ENCODE assay signal across 7 mouse cellular contexts in genomic region chr11:73030821-73031498, GRCm38 (mm10). TPM values are rescaled to one million over a fixed set of nuclear protein-coding genes. Genes with fewer than 3 reads are reported as not detected.
DNase-seq lines count a peak whose midpoint lies in the region; ATAC-seq lines count a peak whose summit lies in the region.

No protein-coding gene starts in this region.

- H3K27me3 ChIP-seq in embryonic facial prominence, embryonic 13.5 days, result no peaks in the 10 kb centered on the region
- no peaks in the 10 kb centered on the region for H3K27me3 ChIP-seq in midbrain, embryonic 11.5 days (ENCODE audit: control insufficient read depth, insufficient read depth, low read length)

- peak overlapping the region; percentile 70 for H3K27ac ChIP-seq in embryonic facial prominence, embryonic 13.5 days
- peak overlapping the region; percentile 21; the same call in 1 of the 2 replicates for H3K27ac ChIP-seq in midbrain, embryonic 11.5 days (ENCODE audit: low read depth, low read length)

- H3K9ac ChIP-seq in embryonic facial prominence, embryonic 13.5 days, result peak overlapping the region; percentile 69
- H3K9ac ChIP-seq in midbrain, embryonic 11.5 days (ENCODE audit: low read length), result peak overlapping the region; percentile 62

- intact Hi-C loops in left cerebral cortex, postnatal 4 days (cut with DNase I), result no loop called here

- H3K9me3 ChIP-seq in embryonic facial prominence, embryonic 13.5 days, result no peaks in the 10 kb centered on the region
- no peaks in the 10 kb centered on the region for H3K9me3 ChIP-seq in midbrain, embryonic 11.5 days (ENCODE audit: control insufficient read depth, low read length)

- peak overlapping the region; percentile 40 for H3K4me3 ChIP-seq in embryonic facial prominence, embryonic 13.5 days
- H3K4me3 ChIP-seq in midbrain, embryonic 11.5 days (ENCODE audit: low read depth, low read length), result peak overlapping the region; percentile 17

- ATAC-seq in embryonic facial prominence, embryonic 13.5 days (ENCODE audit: insufficient number of reproducible peaks, insufficient read depth, low FRiP score, low TSS enrichment, low read depth), result peak; percentile 87
- peak; percentile 94 for ATAC-seq in midbrain, embryonic 11.5 days (ENCODE audit: low FRiP score)

- H3K4me1 ChIP-seq in embryonic facial prominence, embryonic 13.5 days, result peaks cover 8% of the 10 kb centered on the region; the same call in 1 of the 2 replicates
- H3K4me1 ChIP-seq in midbrain, embryonic 11.5 days (ENCODE audit: control insufficient read depth, insufficient read depth, low read length), result peaks cover 7% of the 10 kb centered on the region; the same call in 1 of the 2 replicates

- H3K36me3 ChIP-seq in embryonic facial prominence, embryonic 13.5 days, result 0 out of 2 replicates have a peak, but pooled peaks cover 6% of the 10 kb centered on the region
- H3K36me3 ChIP-seq in midbrain, embryonic 11.5 days (ENCODE audit: control insufficient read depth, insufficient read depth, low read length), result no peaks in the 10 kb centered on the region

- peak overlapping the region; percentile 72 for H3K4me2 ChIP-seq in embryonic facial prominence, embryonic 13.5 days
- H3K4me2 ChIP-seq in midbrain, embryonic 11.5 days, result peak overlapping the region; percentile 42

- WGBS in embryonic facial prominence, embryonic 13.5 days, result 24% methylated on average over 20 of the region's 20 CpGs
- 25% methylated on average over 20 of the region's 20 CpGs for WGBS in midbrain, embryonic 11.5 days

- DNase-seq in brain, adult 2 months (ENCODE audit: low read depth, low spot score), result peak; percentile 97
- DNase-seq in heart, adult 18-20 months, result peak; percentile 92 to 95
- DNase-seq in kidney, adult 18-20 months, result peak; percentile 88
- peak; percentile 89 for DNase-seq in left cerebral cortex, postnatal 4 days
- DNase-seq in midbrain, embryonic 11.5 days (ENCODE audit: low spot score, missing footprints), result peak; percentile 95
- DNase-seq in right cerebral cortex, postnatal 36 days (ENCODE audit: low spot score in 2 of 2), result peak; percentile 89 to 95

RNA-seq across cellular contexts. Expression of gene Camkk1, which starts 12.2 kb away (rescaled TPM):
- 8.4 and 8.6 TPM in 2 replicates for polyA plus RNA-seq in embryonic facial prominence, embryonic 13.5 days (2015; fragmentation: Nextera tagmentation; extraction: Ambion mirVana)
- total RNA-seq in heart, adult 18-20 months (2021), result under 1 TPM; 0.90 to 0.92 TPM
- 10 to 100 TPM; 28.7 to 30.5 TPM for total RNA-seq in left cerebral cortex, postnatal 4 days (2021)
- 3.7 and 4.2 TPM in 2 replicates for polyA plus RNA-seq in midbrain, embryonic 11.5 days (2014; fragmentation: Nextera tagmentation; extraction: Ambion mirVana)

RNA-seq across cellular contexts. Expression of gene Ncbp3, which starts 16.6 kb away (rescaled TPM):
- 14.4 and 14.5 TPM in 2 replicates for polyA plus RNA-seq in embryonic facial prominence, embryonic 13.5 days (2015; fragmentation: Nextera tagmentation; extraction: Ambion mirVana)
- 1 to 10 TPM; 5.6 to 6.2 TPM for total RNA-seq in heart, adult 18-20 months (2021)
- total RNA-seq in left cerebral cortex, postnatal 4 days (2021), result 10 to 100 TPM; 10.4 to 10.7 TPM
- 10.8 and 11.0 TPM in 2 replicates for polyA plus RNA-seq in midbrain, embryonic 11.5 days (2014; fragmentation: Nextera tagmentation; extraction: Ambion mirVana)

RNA-seq across cellular contexts. Expression of gene P2rx1, which starts 32.1 kb away (rescaled TPM):
- 0.96 and 1.0 TPM in 2 replicates for polyA plus RNA-seq in embryonic facial prominence, embryonic 13.5 days (2015; fragmentation: Nextera tagmentation; extraction: Ambion mirVana)
- total RNA-seq in heart, adult 18-20 months (2021), result under 1 TPM; 0.25 to 0.28 TPM
- total RNA-seq in left cerebral cortex, postnatal 4 days (2021), result under 1 TPM; 0.28 to 0.50 TPM
- 1.2 and 1.3 TPM in 2 replicates for polyA plus RNA-seq in midbrain, embryonic 11.5 days (2014; fragmentation: Nextera tagmentation; extraction: Ambion mirVana)

RNA-seq across cellular contexts. Expression of gene Itgae, which starts 59.4 kb away (rescaled TPM):
- 0.22 and 0.32 TPM in 2 replicates for polyA plus RNA-seq in embryonic facial prominence, embryonic 13.5 days (2015; fragmentation: Nextera tagmentation; extraction: Ambion mirVana)
- total RNA-seq in heart, adult 18-20 months (2021), result under 1 TPM; 0.10 to 0.41 TPM
- not detected for total RNA-seq in left cerebral cortex, postnatal 4 days (2021)
- polyA plus RNA-seq in midbrain, embryonic 11.5 days (2014; fragmentation: Nextera tagmentation; extraction: Ambion mirVana), result 0.21 and 0.27 TPM in 2 replicates

Comparison
In these comparisons a context has a peak if more than half of its experiments do, and no peak if none do; other contexts are left out.
1. Peak in every context shown above with its lines: DNase-seq, ATAC-seq, H3K4me3 ChIP-seq and H3K27ac ChIP-seq.
2. RNA of gene Camkk1, which starts 12.2 kb away (total RNA-seq): 28.7 to 30.5 TPM in left cerebral cortex, postnatal 4 days; 0.90 to 0.92 TPM in heart, adult 18-20 months; every median in the first group is over 10 times any median in the second.